Mouse (Mus musculus): ENCODE data around the gene Marcksl1. TPM values are rescaled to one million over a fixed set of nuclear protein-coding genes. Genes with fewer than 3 reads are reported as not detected.
"Not testable (repeated sequence)": the region's sequence is repeated elsewhere in the genome, so short reads cannot be mapped to it uniquely, and the experiment has no call there.

Marcksl1 gene
- total RNA-seq, 1 experiment from 2014 or later, result 14.4 TPM

DNA sequence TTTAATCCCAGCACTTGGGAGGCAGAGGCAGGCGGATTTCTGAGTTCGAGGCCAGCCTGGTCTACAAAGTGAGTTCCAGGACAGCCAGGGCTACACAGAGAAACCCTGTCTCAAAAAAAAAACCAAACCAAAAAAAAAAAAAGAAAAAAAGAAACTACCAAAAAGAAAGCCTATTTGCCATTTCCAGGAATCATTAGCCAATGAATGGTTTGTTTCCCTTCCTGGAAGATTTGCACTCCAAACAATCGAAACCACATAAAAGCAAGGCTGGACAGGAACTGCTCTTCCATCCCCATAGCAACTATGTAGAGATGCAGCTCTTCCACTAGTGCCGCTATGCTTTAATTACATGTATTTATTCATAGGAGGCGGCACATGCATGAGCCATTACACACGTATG is 41.1 kb downstream of the Marcksl1 start:
- ATAC-seq (replicated peaks; ENCODE audit: insufficient number of reproducible peaks, low FRiP score, low TSS enrichment, poor library complexity, severe bottlenecking), result not testable (repeated sequence)

DNA sequence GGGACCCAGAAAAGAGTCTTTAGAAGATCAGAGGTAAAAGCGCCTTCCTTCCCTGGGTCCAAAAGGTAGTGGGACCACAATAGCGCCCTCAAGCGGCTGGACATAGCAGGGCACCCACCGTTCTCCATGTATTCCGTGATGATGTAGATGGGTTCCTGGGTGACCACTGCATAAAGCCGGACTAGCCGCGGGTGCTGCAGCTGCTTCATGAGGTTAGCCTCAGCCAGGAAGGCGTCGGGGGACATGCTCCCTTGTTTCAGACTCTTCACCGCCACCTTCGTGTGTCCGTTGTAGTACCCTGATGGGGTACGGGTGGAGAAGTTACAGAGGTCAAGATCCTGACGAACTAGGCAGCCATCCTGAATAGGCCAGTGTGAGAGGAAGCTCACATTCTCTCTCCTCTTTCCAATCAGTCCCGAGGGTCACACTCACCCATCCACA is 42.1 kb downstream of the Marcksl1 start:
- ATAC-seq (replicated peaks; ENCODE audit: insufficient number of reproducible peaks, low FRiP score, low TSS enrichment, poor library complexity, severe bottlenecking), result peak; percentile 45

DNA sequence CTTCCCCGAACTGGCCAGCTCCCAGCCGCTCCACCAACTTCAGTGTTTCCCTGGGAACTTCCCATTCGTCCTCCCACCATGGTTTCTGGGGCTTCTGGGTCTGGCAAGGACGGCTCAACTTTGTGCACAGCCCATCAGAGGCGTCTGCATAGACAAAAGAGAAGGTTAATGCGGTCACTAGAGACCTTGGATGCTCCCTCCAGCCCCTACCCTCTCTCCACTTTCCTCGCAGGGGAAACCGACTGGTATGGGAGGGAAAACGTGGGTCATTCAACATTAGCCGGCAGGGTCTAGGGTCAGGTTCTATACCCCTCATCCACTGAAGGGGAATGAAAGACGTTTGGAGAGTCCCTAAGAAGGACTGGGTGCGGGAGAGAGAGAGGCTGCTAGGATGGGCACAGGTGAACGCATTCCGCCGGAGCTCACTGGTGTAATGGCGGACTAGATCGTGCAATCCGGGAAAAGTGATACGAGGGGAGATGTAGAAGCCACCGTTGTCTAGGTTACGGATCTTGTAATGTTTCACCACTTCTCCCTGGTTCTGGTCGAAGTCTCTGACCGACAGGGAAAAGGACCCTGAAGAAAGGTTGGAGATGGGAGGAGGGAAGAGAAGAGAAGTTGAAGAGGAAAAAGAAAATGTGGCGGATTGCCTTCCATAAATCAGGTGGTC is 42.6 kb downstream of the Marcksl1 start:
- ATAC-seq (replicated peaks; ENCODE audit: insufficient number of reproducible peaks, low FRiP score, low TSS enrichment, poor library complexity, severe bottlenecking), result peak; percentile 16

DNA sequence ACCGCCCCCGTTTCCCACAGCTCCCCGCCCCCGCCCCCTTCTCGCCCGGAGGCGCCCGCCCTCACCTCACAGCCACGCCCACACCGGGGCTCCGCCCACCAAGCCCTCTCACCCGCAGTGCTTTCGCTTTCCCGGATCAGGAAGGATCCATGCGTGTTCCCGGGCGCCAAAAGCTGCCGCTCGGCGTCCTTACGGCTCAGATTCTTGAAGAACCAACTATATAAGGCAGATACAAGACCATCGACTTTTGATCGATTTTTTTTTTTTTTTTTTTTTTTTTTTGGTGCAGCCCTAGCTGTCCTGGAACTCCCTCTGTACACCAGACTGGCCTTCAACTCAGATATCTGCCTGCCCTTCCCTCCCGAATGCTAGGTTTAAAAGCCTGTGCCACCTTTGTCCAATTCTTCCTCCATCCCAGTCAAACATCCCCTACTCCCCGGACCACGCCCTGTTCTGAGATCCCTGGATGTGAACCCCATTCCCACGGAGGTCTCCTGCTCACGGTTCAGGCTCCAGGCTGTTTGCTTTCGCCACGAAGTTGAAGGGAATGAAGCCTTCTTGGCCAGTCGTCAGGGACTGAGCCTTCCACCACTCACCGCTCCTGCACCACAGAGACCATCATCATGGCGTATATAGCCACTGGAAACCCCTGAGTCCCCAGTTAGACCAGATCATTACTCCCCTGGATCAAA is 43.3 kb downstream of the Marcksl1 start:
- peak; percentile 69 for ATAC-seq (replicated peaks; ENCODE audit: insufficient number of reproducible peaks, low FRiP score, low TSS enrichment, poor library complexity, severe bottlenecking)

DNA sequence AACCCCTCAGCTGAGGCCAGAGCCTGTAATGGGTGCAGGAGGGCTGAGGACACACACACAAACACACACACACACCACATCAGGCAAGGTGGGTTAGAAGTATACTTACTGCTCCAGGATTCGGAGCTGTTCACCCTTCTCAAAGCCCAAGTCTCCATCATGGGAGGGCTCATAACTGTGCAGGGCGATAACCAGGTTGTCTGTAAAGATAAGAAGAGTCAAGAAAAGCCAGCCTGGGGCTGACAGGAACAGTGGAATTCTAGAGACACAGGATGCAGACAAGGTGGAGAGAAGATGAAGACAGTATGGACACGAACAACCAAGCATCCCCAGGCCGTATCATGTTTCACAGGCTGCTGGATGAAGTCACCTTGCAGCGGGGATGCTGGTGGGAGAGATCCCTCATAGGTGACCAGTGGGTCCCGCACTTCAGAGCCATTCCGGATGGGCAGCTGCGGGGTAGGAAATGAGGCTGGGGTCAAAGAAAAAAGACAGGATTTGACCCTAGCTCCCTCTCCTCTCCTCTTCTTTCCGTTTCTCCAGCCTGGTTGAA is 44.0 kb downstream of the Marcksl1 start:
- no peak for ATAC-seq (replicated peaks; ENCODE audit: insufficient number of reproducible peaks, low FRiP score, low TSS enrichment, poor library complexity, severe bottlenecking)

DNA sequence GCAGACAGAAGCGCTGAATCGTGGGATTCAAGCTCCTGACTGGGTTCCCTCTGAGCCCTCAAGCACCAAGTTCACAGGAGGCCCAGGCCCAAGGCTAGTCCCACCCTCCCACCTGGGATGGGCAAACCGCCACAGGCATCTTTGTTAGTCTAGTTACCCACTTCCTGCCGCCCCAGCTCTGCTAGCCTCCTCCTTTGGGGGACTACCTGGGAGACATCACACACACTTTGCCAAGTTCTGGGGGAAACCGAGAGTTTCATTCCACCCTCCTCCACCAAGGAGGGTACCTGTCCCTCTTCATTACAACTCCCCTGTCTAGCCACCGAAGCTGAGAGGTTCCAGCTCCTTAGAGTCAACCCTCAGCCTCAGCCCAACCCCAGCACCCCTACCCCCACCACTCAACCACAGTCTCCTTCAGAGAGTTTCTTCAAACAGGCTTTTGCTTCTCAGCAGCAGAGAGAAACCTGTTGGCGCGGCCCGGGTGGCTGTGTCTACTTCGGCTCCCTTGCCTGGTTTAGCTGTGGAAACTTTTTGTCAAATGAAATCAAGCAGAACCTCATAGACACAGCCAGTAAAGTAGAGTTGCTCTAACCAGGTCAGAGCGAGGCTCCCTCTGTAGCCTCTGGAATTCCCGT is 45.1 kb downstream of the Marcksl1 start:
- no peak for ATAC-seq (replicated peaks; ENCODE audit: insufficient number of reproducible peaks, low FRiP score, low TSS enrichment, poor library complexity, severe bottlenecking)

DNA sequence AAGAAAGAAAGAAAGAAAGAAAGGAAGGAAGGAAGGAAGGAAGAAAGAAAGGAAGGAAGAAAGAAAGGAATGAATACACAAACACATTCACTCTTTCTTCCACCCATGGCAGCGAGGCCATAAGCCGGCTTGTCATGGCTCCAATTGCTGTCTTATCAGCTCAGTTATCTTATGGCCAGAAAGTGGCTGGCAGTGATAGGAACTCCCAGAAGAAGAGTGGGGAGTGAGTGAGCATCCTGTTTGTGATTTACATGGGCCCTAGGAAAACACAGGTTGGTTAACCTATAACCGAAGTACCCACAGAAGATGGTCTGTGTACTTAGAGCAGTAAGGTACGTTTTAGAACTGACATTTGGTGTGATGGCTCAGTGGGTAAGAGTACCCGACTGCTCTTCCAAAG is 47.8 kb downstream of the Marcksl1 start:
- no peak for ATAC-seq (replicated peaks; ENCODE audit: insufficient number of reproducible peaks, low FRiP score, low TSS enrichment, poor library complexity, severe bottlenecking)

DNA sequence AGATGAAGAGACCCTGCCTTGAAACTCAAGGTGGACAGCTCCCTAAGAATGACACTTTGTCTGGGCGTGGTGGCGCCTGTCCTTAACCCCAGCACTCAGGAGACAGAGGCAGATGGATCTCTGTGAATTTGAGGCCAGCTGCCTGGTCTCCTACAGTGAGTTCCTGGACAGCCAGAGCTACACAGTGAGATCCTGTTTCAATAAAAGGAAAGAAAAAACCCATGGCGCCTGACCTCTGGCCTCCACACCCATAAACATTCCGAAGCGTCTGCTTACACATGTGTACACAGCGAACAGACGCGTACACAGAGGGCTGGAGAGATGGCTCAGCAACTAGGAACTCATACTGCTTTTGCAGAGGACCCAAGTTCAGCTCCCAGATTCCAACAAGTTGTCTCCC is 50.3 kb downstream of the Marcksl1 start:
- no peak for ATAC-seq (replicated peaks; ENCODE audit: insufficient number of reproducible peaks, low FRiP score, low TSS enrichment, poor library complexity, severe bottlenecking)

DNA sequence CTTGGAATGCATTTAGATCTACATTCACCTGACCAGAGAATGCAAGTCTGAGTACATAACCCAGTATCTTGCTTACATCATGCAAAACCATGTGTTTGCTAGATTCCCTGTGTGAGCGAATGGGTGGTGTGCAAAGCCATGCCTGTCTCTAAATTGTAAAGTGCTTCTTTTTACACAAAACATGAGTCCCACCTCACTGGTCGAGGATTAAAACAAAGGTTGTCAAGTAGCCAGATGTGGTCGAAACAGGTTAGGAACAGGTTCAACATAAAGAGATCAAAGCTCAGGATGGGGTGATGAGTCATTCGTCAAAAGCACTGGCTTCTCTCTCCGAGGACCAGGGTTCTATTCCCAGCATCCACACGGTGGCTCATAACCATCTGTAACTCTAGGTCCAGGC is 51.8 kb downstream of the Marcksl1 start:
- no peak for ATAC-seq (replicated peaks; ENCODE audit: insufficient number of reproducible peaks, low FRiP score, low TSS enrichment, poor library complexity, severe bottlenecking)

Other genes with a start within 250 kb of the Marcksl1 start
- 0.75 TPM in 1 of 3 replicates, not detected in the others for gene Sync, start 226.0 kb upstream of the Marcksl1 start, total RNA-seq (2017)
- gene Rbbp4, start 178.2 kb upstream of the Marcksl1 start, total RNA-seq (2017), result 82.3 to 106 TPM (median 84.6 TPM) in 3 replicates
- 58.5 to 68.8 TPM (median 66.8 TPM) in 3 replicates for gene Zbtb8os, start 177.9 kb upstream of the Marcksl1 start, total RNA-seq (2017)
- gene Zbtb8a, start 135.5 kb upstream of the Marcksl1 start, total RNA-seq (2017), result 1.7 to 7.3 TPM (median 4.5 TPM) in 3 replicates
- gene Zbtb8b, start 72.7 kb upstream of the Marcksl1 start, total RNA-seq (2017), result not detected in 3 replicates
- gene Bsdc1, start 52.0 kb upstream of the Marcksl1 start, total RNA-seq (2017), result 52.2 to 66.3 TPM (median 52.5 TPM) in 3 replicates
- not detected in 3 replicates for gene Tssk3, start 22.6 kb upstream of the Marcksl1 start, total RNA-seq (2017)
- not detected in 3 replicates for gene Fam229a, start 22.4 kb upstream of the Marcksl1 start, total RNA-seq (2017)
- 62.9 to 100 TPM (median 82.2 TPM) in 3 replicates for gene Hdac1, start 29.1 kb downstream of the Marcksl1 start, total RNA-seq (2017)
- gene Lck, start 60.1 kb downstream of the Marcksl1 start, total RNA-seq (2017), result 122 to 412 TPM (median 167 TPM) in 3 replicates
- gene Fam167b, start 65.0 kb downstream of the Marcksl1 start, total RNA-seq (2017), result not detected in 3 replicates
- 109 to 129 TPM (median 125 TPM) in 3 replicates for gene Eif3i, start 87.1 kb downstream of the Marcksl1 start, total RNA-seq (2017)
- gene Tmem234, start 87.1 kb downstream of the Marcksl1 start, total RNA-seq (2017), result 189 to 234 TPM (median 226 TPM) in 3 replicates
- gene Dcdc2b, start 100.7 kb downstream of the Marcksl1 start, total RNA-seq (2017), result 0.78 TPM in 1 of 3 replicates, not detected in the others
- gene Iqcc, start 105.5 kb downstream of the Marcksl1 start, total RNA-seq (2017), result 13.5 to 20.9 TPM (median 15.1 TPM) in 3 replicates
- 30.9 to 112 TPM (median 62.0 TPM) in 3 replicates for gene Ccdc28b, start 110.4 kb downstream of the Marcksl1 start, total RNA-seq (2017)
- gene Txlna, start 127.5 kb downstream of the Marcksl1 start, total RNA-seq (2017), result 27.6 to 67.4 TPM (median 64.4 TPM) in 3 replicates
- 16.8 to 32.2 TPM (median 18.2 TPM) in 3 replicates for gene Kpna6, start 159.2 kb downstream of the Marcksl1 start, total RNA-seq (2017)
- 4.0 to 6.4 TPM (median 4.1 TPM) in 3 replicates for gene Tmem39b, start 183.3 kb downstream of the Marcksl1 start, total RNA-seq (2017)
- 89.2 to 110 TPM (median 89.5 TPM) in 3 replicates for gene Khdrbs1, start 228.7 kb downstream of the Marcksl1 start, total RNA-seq (2017)